Comparison of ENCODE assay signal across 11 mouse cellular contexts in genomic region chr5:125071919-125072318, GRCm38 (mm10).
DNase-seq lines count a peak whose midpoint lies in the region; ATAC-seq and TF ChIP-seq lines count a peak whose summit lies in the region.
"Had no signal": no experiment of that assay in that cellular context is flagged by ENCODE, and none has a peak within 500 bp of the region (broad histone marks: within the 10 kb centered on the region; RNA-seq: fewer than 3 reads in every experiment).

No protein-coding gene starts in this region.

- intact Hi-C loops in heart, postnatal 25 days (cut with DNase I): no loop called here
- intact Hi-C loops in left cerebral cortex, adult 2 months (cut with DNase I): no loop called here

- peak; percentile 95 for DNase-seq in heart, adult 11 months
- DNase-seq in heart, postnatal 25 days (ENCODE audit: low spot score): no peak
- DNase-seq in testis, postnatal 10 days (ENCODE audit: low spot score): peak; percentile 67
- DNase-seq in testis, postnatal 14 days (ENCODE audit: low spot score): no peak
- DNase-seq in left cerebral cortex, adult 2 months (ENCODE audit: extremely low spot score in 1 of 2, low spot score in 2 of 2): no peak

- no peaks in the 10 kb centered on the region for H3K27me3 ChIP-seq in limb, embryonic 12.5 days
- no peaks in the 10 kb centered on the region for H3K27me3 ChIP-seq in stomach, embryonic 14.5 days (ENCODE audit: control insufficient read depth, insufficient read depth, low read length)
- H3K27me3 ChIP-seq in forebrain, embryonic 12.5 days: no peaks in the 10 kb centered on the region
- H3K27me3 ChIP-seq: CH12.LX; midbrain, embryonic 12.5 days had no signal

- no peak for TF ChIP-seq CTCF in left cerebral cortex, adult 2 months (IDR thresholded peaks at IDR 0.05)

- 56% methylated on average over 4 of the region's 4 CpGs for WGBS in limb, embryonic 12.5 days
- WGBS in stomach, embryonic 14.5 days: 19% methylated on average over 4 of the region's 4 CpGs
- WGBS in forebrain, embryonic 12.5 days: 86% methylated on average over 4 of the region's 4 CpGs

- peaks cover 62% of the 10 kb centered on the region for H3K4me1 ChIP-seq in limb, embryonic 12.5 days (replicated peaks)
- H3K4me1 ChIP-seq in stomach, embryonic 14.5 days (ENCODE audit: control insufficient read depth, insufficient read depth, low read length): peaks cover 52% of the 10 kb centered on the region
- peaks cover 19% of the 10 kb centered on the region for H3K4me1 ChIP-seq in forebrain, embryonic 12.5 days

- H3K4me3 ChIP-seq in limb, embryonic 12.5 days (replicated peaks): no peak overlapping the region
- no peak overlapping the region for H3K4me3 ChIP-seq in stomach, embryonic 14.5 days (ENCODE audit: low read depth, low read length)
- no peak overlapping the region for H3K4me3 ChIP-seq in left cerebral cortex, adult 2 months
- no peak overlapping the region for H3K4me3 ChIP-seq in forebrain, embryonic 12.5 days (replicated peaks)
- H3K4me3 ChIP-seq: midbrain, embryonic 12.5 days had no signal

- H3K9ac ChIP-seq in limb, embryonic 12.5 days (replicated peaks): no peak overlapping the region
- H3K9ac ChIP-seq in stomach, embryonic 14.5 days (replicated peaks; ENCODE audit: low read depth, low read length): no peak overlapping the region
- no peak overlapping the region for H3K9ac ChIP-seq in forebrain, embryonic 12.5 days
- H3K9ac ChIP-seq: midbrain, embryonic 12.5 days had no signal

- no peaks in the 10 kb centered on the region for H3K9me3 ChIP-seq in limb, embryonic 12.5 days
- H3K9me3 ChIP-seq in stomach, embryonic 14.5 days (ENCODE audit: control insufficient read depth, low read depth, low read length): no peaks in the 10 kb centered on the region
- no peaks in the 10 kb centered on the region for H3K9me3 ChIP-seq in forebrain, embryonic 12.5 days
- H3K9me3 ChIP-seq: midbrain, embryonic 12.5 days had no signal

- no peak overlapping the region for H3K4me2 ChIP-seq in limb, embryonic 12.5 days
- no peak overlapping the region for H3K4me2 ChIP-seq in stomach, embryonic 14.5 days (replicated peaks; ENCODE audit: low read depth, low read length)
- no peak overlapping the region for H3K4me2 ChIP-seq in forebrain, embryonic 12.5 days
- H3K4me2 ChIP-seq: midbrain, embryonic 12.5 days had no signal

- peak overlapping the region; percentile 53; the same call in 1 of the 2 replicates for H3K27ac ChIP-seq in limb, embryonic 12.5 days
- 0 out of 2 replicates have a peak overlapping the region, but pooled peaks have one; percentile 21 for H3K27ac ChIP-seq in stomach, embryonic 14.5 days (ENCODE audit: low read length)
- H3K27ac ChIP-seq in left cerebral cortex, adult 2 months: no peak overlapping the region
- no peak overlapping the region for H3K27ac ChIP-seq in forebrain, embryonic 12.5 days
- H3K27ac ChIP-seq: hindbrain, postnatal 0 days; midbrain, embryonic 12.5 days had no signal

- no peak for ATAC-seq in limb, embryonic 12.5 days (ENCODE audit: insufficient number of reproducible peaks, insufficient read depth, low FRiP score, low TSS enrichment, low read depth)
- no peak for ATAC-seq in stomach, embryonic 14.5 days (ENCODE audit: insufficient number of reproducible peaks, insufficient read depth, low FRiP score, low read depth)
- no peak for ATAC-seq in forebrain, embryonic 12.5 days (ENCODE audit: low FRiP score)
- ATAC-seq: hindbrain, postnatal 0 days had no signal

- peaks cover 69% of the 10 kb centered on the region for H3K36me3 ChIP-seq in limb, embryonic 12.5 days
- H3K36me3 ChIP-seq in stomach, embryonic 14.5 days (ENCODE audit: control insufficient read depth, insufficient read depth, low read length): peaks cover 38% of the 10 kb centered on the region
- H3K36me3 ChIP-seq in forebrain, embryonic 12.5 days (replicated peaks): peaks cover 63% of the 10 kb centered on the region

Comparison
In these comparisons a context has a peak if more than half of its experiments do, and no peak if none do; other contexts are left out.
1. DNase-seq: peak in heart, adult 11 months (single experiment) and testis, postnatal 10 days (single experiment); none in heart, postnatal 25 days (single experiment), testis, postnatal 14 days (single experiment) and left cerebral cortex, adult 2 months (0 of 2).
2. H3K27ac ChIP-seq: peak in limb, embryonic 12.5 days (single experiment) and stomach, embryonic 14.5 days (single experiment); none in left cerebral cortex, adult 2 months (single experiment) and forebrain, embryonic 12.5 days (single experiment).